Comparison of ENCODE assay signal across 8 mouse cellular contexts in genomic region chr14:55634874-55635522, GRCm38 (mm10). TPM values are rescaled to one million over a fixed set of nuclear protein-coding genes. Genes with fewer than 3 reads are reported as not detected.
DNase-seq lines count a peak whose midpoint lies in the region; ATAC-seq lines count a peak whose summit lies in the region.

No protein-coding gene starts in this region.

- no peaks in the 10 kb centered on the region for H3K9me3 ChIP-seq in neural tube, embryonic 11.5 days (ENCODE audit: control insufficient read depth, low read length)
- no peaks in the 10 kb centered on the region for H3K9me3 ChIP-seq in forebrain, embryonic 11.5 days (ENCODE audit: control insufficient read depth, low read length)
- no peaks in the 10 kb centered on the region for H3K9me3 ChIP-seq in intestine, embryonic 15.5 days
- no peaks in the 10 kb centered on the region for H3K9me3 ChIP-seq in lung, embryonic 15.5 days
- H3K9me3 ChIP-seq in stomach, embryonic 15.5 days: no peaks in the 10 kb centered on the region

- 3% methylated on average over 23 of the region's 23 CpGs for WGBS in neural tube, embryonic 11.5 days
- WGBS in forebrain, embryonic 11.5 days: 3% methylated on average over 23 of the region's 23 CpGs
- 3% methylated on average over 23 of the region's 23 CpGs for WGBS in intestine, embryonic 15.5 days
- WGBS in lung, embryonic 15.5 days: 2% methylated on average over 23 of the region's 23 CpGs
- 3% methylated on average over 23 of the region's 23 CpGs for WGBS in stomach, embryonic 15.5 days

- no peaks in the 10 kb centered on the region for H3K27me3 ChIP-seq in neural tube, embryonic 11.5 days (ENCODE audit: control insufficient read depth, insufficient read depth, low read length)
- H3K27me3 ChIP-seq in forebrain, embryonic 11.5 days (ENCODE audit: control insufficient read depth, insufficient read depth, low read length): no peaks in the 10 kb centered on the region
- H3K27me3 ChIP-seq in intestine, embryonic 15.5 days (replicated peaks): no peaks in the 10 kb centered on the region
- H3K27me3 ChIP-seq in lung, embryonic 15.5 days: no peaks in the 10 kb centered on the region
- no peaks in the 10 kb centered on the region for H3K27me3 ChIP-seq in stomach, embryonic 15.5 days (replicated peaks)

- ATAC-seq in neural tube, embryonic 11.5 days (ENCODE audit: insufficient read depth, low FRiP score, low TSS enrichment): peak; percentile 49
- ATAC-seq in forebrain, embryonic 11.5 days (replicated peaks; ENCODE audit: low FRiP score): no peak; the same call in 1 of the 2 replicates
- ATAC-seq in intestine, embryonic 15.5 days: peak; percentile 67
- ATAC-seq in lung, embryonic 15.5 days (ENCODE audit: borderline replicate concordance, extremely low read depth, low FRiP score, low TSS enrichment): peak; percentile 53; the same call in 1 of the 2 replicates
- ATAC-seq in stomach, embryonic 15.5 days (ENCODE audit: insufficient read depth, low FRiP score, low read depth): peak; percentile 20; the same call in 1 of the 2 replicates

- H3K4me3 ChIP-seq in neural tube, embryonic 11.5 days (ENCODE audit: low read depth, low read length): peak overlapping the region; percentile 63
- peak overlapping the region; percentile 64 for H3K4me3 ChIP-seq in forebrain, embryonic 11.5 days (ENCODE audit: low read depth, low read length)
- peak overlapping the region; percentile 63 for H3K4me3 ChIP-seq in intestine, embryonic 15.5 days (replicated peaks)
- H3K4me3 ChIP-seq in lung, embryonic 15.5 days: peak overlapping the region; percentile 80
- H3K4me3 ChIP-seq in stomach, embryonic 15.5 days (replicated peaks): peak overlapping the region; percentile 74

- peaks cover 17% of the 10 kb centered on the region for H3K36me3 ChIP-seq in neural tube, embryonic 11.5 days (ENCODE audit: control insufficient read depth, insufficient read depth, low read length)
- H3K36me3 ChIP-seq in forebrain, embryonic 11.5 days (ENCODE audit: control insufficient read depth, insufficient read depth, low read length): peaks cover 10% of the 10 kb centered on the region
- H3K36me3 ChIP-seq in intestine, embryonic 15.5 days: peaks cover 60% of the 10 kb centered on the region
- peaks cover 72% of the 10 kb centered on the region for H3K36me3 ChIP-seq in lung, embryonic 15.5 days
- peaks cover 58% of the 10 kb centered on the region for H3K36me3 ChIP-seq in stomach, embryonic 15.5 days

- peak overlapping the region; percentile 65 for H3K9ac ChIP-seq in neural tube, embryonic 11.5 days (ENCODE audit: low read length)
- H3K9ac ChIP-seq in forebrain, embryonic 11.5 days (ENCODE audit: low read length): peak overlapping the region; percentile 77
- peak overlapping the region; percentile 58 for H3K9ac ChIP-seq in intestine, embryonic 15.5 days
- peak overlapping the region; percentile 81 for H3K9ac ChIP-seq in lung, embryonic 15.5 days
- H3K9ac ChIP-seq in stomach, embryonic 15.5 days: peak overlapping the region; percentile 49

- peak overlapping the region; percentile 65 for H3K4me2 ChIP-seq in neural tube, embryonic 11.5 days (ENCODE audit: low read depth)
- peak overlapping the region; percentile 93 for H3K4me2 ChIP-seq in forebrain, embryonic 11.5 days (ENCODE audit: low read depth, low read length, severe bottlenecking)
- peak overlapping the region; percentile 94 for H3K4me2 ChIP-seq in intestine, embryonic 15.5 days (replicated peaks)
- H3K4me2 ChIP-seq in lung, embryonic 15.5 days: peak overlapping the region; percentile 98
- peak overlapping the region; percentile 83 for H3K4me2 ChIP-seq in stomach, embryonic 15.5 days

- DNase-seq in neural tube, embryonic 11.5 days (ENCODE audit: low spot score): no peak
- no peak for DNase-seq in neural tube, embryonic 10.5 days (ENCODE audit: extremely low spot score, low spot score)
- DNase-seq in adrenal gland, postnatal 36 days: peak; percentile 59 to 60
- DNase-seq in forebrain, embryonic 11.5 days (ENCODE audit: low spot score): no peak
- no peak for DNase-seq in frontal cortex, postnatal 10 days (ENCODE audit: low spot score in 2 of 2)

- peaks cover 4% of the 10 kb centered on the region for H3K4me1 ChIP-seq in neural tube, embryonic 11.5 days (ENCODE audit: control insufficient read depth, insufficient read depth, low read length)
- H3K4me1 ChIP-seq in forebrain, embryonic 11.5 days (replicated peaks; ENCODE audit: control insufficient read depth, insufficient read depth, low read length): peaks cover 3% of the 10 kb centered on the region; the same call in 1 of the 2 replicates
- H3K4me1 ChIP-seq in intestine, embryonic 15.5 days (replicated peaks): no peaks in the 10 kb centered on the region
- H3K4me1 ChIP-seq in lung, embryonic 15.5 days: peaks cover 15% of the 10 kb centered on the region; the same call in 1 of the 2 replicates
- peaks cover 9% of the 10 kb centered on the region; the same call in 1 of the 2 replicates for H3K4me1 ChIP-seq in stomach, embryonic 15.5 days

- no peak overlapping the region for H3K27ac ChIP-seq in neural tube, embryonic 11.5 days (ENCODE audit: low read depth, low read length)
- H3K27ac ChIP-seq in forebrain, embryonic 11.5 days (ENCODE audit: low read depth, low read length): peak overlapping the region; percentile 53
- H3K27ac ChIP-seq in intestine, embryonic 15.5 days: peak overlapping the region; percentile 60
- H3K27ac ChIP-seq in lung, embryonic 15.5 days: peak overlapping the region; percentile 58
- peak overlapping the region; percentile 67 for H3K27ac ChIP-seq in stomach, embryonic 15.5 days

RNA-seq across cellular contexts. Expression of gene Ipo4, which starts 0.8 kb away (rescaled TPM):
- 99.2 and 104 TPM in 2 replicates for polyA plus RNA-seq in neural tube, embryonic 11.5 days (2014; fragmentation: Nextera tagmentation; extraction: Ambion mirVana)
- 100 to 1,000 TPM; 112 to 157 TPM for total RNA-seq in adrenal gland, postnatal 36 days (2021)
- polyA plus RNA-seq in forebrain, embryonic 11.5 days (2014; fragmentation: Nextera tagmentation; extraction: Ambion mirVana): 77.2 and 104 TPM in 2 replicates
- 63.8 and 72.8 TPM in 2 replicates for polyA plus RNA-seq in intestine, embryonic 15.5 days (2015; fragmentation: Nextera tagmentation; extraction: Ambion mirVana)
- polyA plus RNA-seq in lung, embryonic 15.5 days (2015; fragmentation: Nextera tagmentation; extraction: Ambion mirVana): 81.2 and 95.6 TPM in 2 replicates
- polyA plus RNA-seq in stomach, embryonic 15.5 days (2015; fragmentation: Nextera tagmentation; extraction: Ambion mirVana): 81.1 and 82.4 TPM in 2 replicates

RNA-seq across cellular contexts. Expression of gene Gm49378, which starts 2.7 kb away (rescaled TPM):
- polyA plus RNA-seq in neural tube, embryonic 11.5 days (2014; fragmentation: Nextera tagmentation; extraction: Ambion mirVana): 1.0 and 1.6 TPM in 2 replicates
- total RNA-seq in adrenal gland, postnatal 36 days (2021): not detected
- 3.4 and 4.0 TPM in 2 replicates for polyA plus RNA-seq in forebrain, embryonic 11.5 days (2014; fragmentation: Nextera tagmentation; extraction: Ambion mirVana)
- polyA plus RNA-seq in intestine, embryonic 15.5 days (2015; fragmentation: Nextera tagmentation; extraction: Ambion mirVana): 0.86 and 2.6 TPM in 2 replicates
- polyA plus RNA-seq in lung, embryonic 15.5 days (2015; fragmentation: Nextera tagmentation; extraction: Ambion mirVana): 0.44 and 2.0 TPM in 2 replicates
- 1.3 and 1.7 TPM in 2 replicates for polyA plus RNA-seq in stomach, embryonic 15.5 days (2015; fragmentation: Nextera tagmentation; extraction: Ambion mirVana)

RNA-seq across cellular contexts. Expression of gene Tm9sf1, which starts 8.6 kb away (rescaled TPM):
- polyA plus RNA-seq in neural tube, embryonic 11.5 days (2014; fragmentation: Nextera tagmentation; extraction: Ambion mirVana): 64.2 and 65.8 TPM in 2 replicates
- 10 to 100 TPM; 83.2 to 98.1 TPM for total RNA-seq in adrenal gland, postnatal 36 days (2021)
- polyA plus RNA-seq in forebrain, embryonic 11.5 days (2014; fragmentation: Nextera tagmentation; extraction: Ambion mirVana): 77.1 and 78.4 TPM in 2 replicates
- 119 and 124 TPM in 2 replicates for polyA plus RNA-seq in intestine, embryonic 15.5 days (2015; fragmentation: Nextera tagmentation; extraction: Ambion mirVana)
- 119 and 126 TPM in 2 replicates for polyA plus RNA-seq in lung, embryonic 15.5 days (2015; fragmentation: Nextera tagmentation; extraction: Ambion mirVana)
- polyA plus RNA-seq in stomach, embryonic 15.5 days (2015; fragmentation: Nextera tagmentation; extraction: Ambion mirVana): 123 and 124 TPM in 2 replicates

RNA-seq across cellular contexts. Expression of gene Tssk4, which starts 15.0 kb away (rescaled TPM):
- 0.89 and 0.93 TPM in 2 replicates for polyA plus RNA-seq in neural tube, embryonic 11.5 days (2014; fragmentation: Nextera tagmentation; extraction: Ambion mirVana)
- 1 to 10 TPM; 1.6 to 1.7 TPM for total RNA-seq in adrenal gland, postnatal 36 days (2021)
- 0.76 and 0.99 TPM in 2 replicates for polyA plus RNA-seq in forebrain, embryonic 11.5 days (2014; fragmentation: Nextera tagmentation; extraction: Ambion mirVana)
- polyA plus RNA-seq in intestine, embryonic 15.5 days (2015; fragmentation: Nextera tagmentation; extraction: Ambion mirVana): 0.75 and 1.2 TPM in 2 replicates
- 0.88 and 1.1 TPM in 2 replicates for polyA plus RNA-seq in lung, embryonic 15.5 days (2015; fragmentation: Nextera tagmentation; extraction: Ambion mirVana)
- polyA plus RNA-seq in stomach, embryonic 15.5 days (2015; fragmentation: Nextera tagmentation; extraction: Ambion mirVana): 0.40 and 0.59 TPM in 2 replicates

RNA-seq across cellular contexts. Expression of gene Rec8, which starts 17.2 kb away (rescaled TPM):
- 12.0 and 12.4 TPM in 2 replicates for polyA plus RNA-seq in neural tube, embryonic 11.5 days (2014; fragmentation: Nextera tagmentation; extraction: Ambion mirVana)
- 1 to 10 TPM; 5.8 to 6.6 TPM for total RNA-seq in adrenal gland, postnatal 36 days (2021)
- 4.8 and 5.5 TPM in 2 replicates for polyA plus RNA-seq in forebrain, embryonic 11.5 days (2014; fragmentation: Nextera tagmentation; extraction: Ambion mirVana)
- polyA plus RNA-seq in intestine, embryonic 15.5 days (2015; fragmentation: Nextera tagmentation; extraction: Ambion mirVana): 8.2 and 10.5 TPM in 2 replicates
- 22.9 and 25.5 TPM in 2 replicates for polyA plus RNA-seq in lung, embryonic 15.5 days (2015; fragmentation: Nextera tagmentation; extraction: Ambion mirVana)
- polyA plus RNA-seq in stomach, embryonic 15.5 days (2015; fragmentation: Nextera tagmentation; extraction: Ambion mirVana): 9.2 and 10.7 TPM in 2 replicates

Comparison
In these comparisons a context has a peak if more than half of its experiments do, and no peak if none do; other contexts are left out.
1. DNase-seq: peak in adrenal gland, postnatal 36 days (2 of 2); none in neural tube, embryonic 11.5 days (single experiment), neural tube, embryonic 10.5 days (single experiment), forebrain, embryonic 11.5 days (single experiment) and frontal cortex, postnatal 10 days (0 of 2).
2. Peak in every context shown above with its lines, with median percentiles within 50 percentile points of each other: H3K4me2 ChIP-seq, H3K4me3 ChIP-seq and H3K9ac ChIP-seq.